ENCODE assay signal across 32 mouse cellular contexts in genomic region chr2:152629239-152629638, GRCm38 (mm10). TPM values are rescaled to one million over a fixed set of nuclear protein-coding genes. Genes with fewer than 3 reads are reported as not detected.
DNase-seq lines count a peak whose midpoint lies in the region; ATAC-seq lines count a peak whose summit lies in the region.
"Had no signal": no experiment of that assay in that cellular context is flagged by ENCODE, and none has a peak within 500 bp of the region (broad histone marks: within the 10 kb centered on the region; RNA-seq: fewer than 3 reads in every experiment).

No protein-coding gene starts in this region.

- H3K27me3 ChIP-seq in heart, embryonic 14.5 days (ENCODE audit: control insufficient read depth, insufficient read depth, low read length) = peaks cover 30% of the 10 kb centered on the region
- peaks cover 46% of the 10 kb centered on the region for H3K27me3 ChIP-seq in heart, embryonic 10.5 days (ENCODE audit: insufficient read depth, poor library complexity, severe bottlenecking)
- H3K27me3 ChIP-seq in kidney, embryonic 15.5 days = peaks cover 22% of the 10 kb centered on the region
- H3K27me3 ChIP-seq in stomach, embryonic 15.5 days (replicated peaks) = peaks cover 18% of the 10 kb centered on the region

- peak overlapping the region; percentile 79 for H3K4me2 ChIP-seq in heart, embryonic 14.5 days (ENCODE audit: low read length)
- peak overlapping the region; percentile 83 for H3K4me2 ChIP-seq in kidney, embryonic 15.5 days
- peak overlapping the region; percentile 63; the same call in 1 of the 2 replicates for H3K4me2 ChIP-seq in stomach, embryonic 15.5 days
- H3K4me2 ChIP-seq: embryonic facial prominence, embryonic 12.5 days; hindbrain, embryonic 13.5 days; liver, embryonic 12.5 days; midbrain, embryonic 13.5 days had no signal

- H3K4me1 ChIP-seq in heart, embryonic 14.5 days (ENCODE audit: control insufficient read depth in 2 of 2, insufficient read depth in 2 of 2, low read length in 2 of 2) = peaks cover 9 to 23% of the 10 kb centered on the region in 2 experiments
- H3K4me1 ChIP-seq in heart, embryonic 10.5 days = peaks cover 48% of the 10 kb centered on the region
- peaks cover 86% of the 10 kb centered on the region for H3K4me1 ChIP-seq in kidney, embryonic 15.5 days
- H3K4me1 ChIP-seq in stomach, embryonic 15.5 days = peaks cover 25% of the 10 kb centered on the region

- no peak for DNase-seq in heart, embryonic 10.5 days (ENCODE audit: low spot score)
- no peak for DNase-seq in kidney, adult 9 months
- peak; percentile 31 for DNase-seq in 3T3-L1 (ENCODE audit: low read depth, low spot score)
- no peak for DNase-seq in adrenal gland, postnatal 4 days (ENCODE audit: low spot score in 2 of 2)
- DNase-seq: adrenal gland, adult 2 months; cerebellum, adult 11-12 months; cerebellum, postnatal 25 days; forebrain, postnatal 0 days; gastrocnemius, postnatal 36 days; heart, postnatal 14 days; kidney, adult 11 months; lung, adult 2 months; lung, postnatal 36 days had no signal

- H3K36me3 ChIP-seq in heart, embryonic 14.5 days (ENCODE audit: control insufficient read depth, insufficient read depth, low read length) = 0 out of 2 replicates have a peak, but pooled peaks cover 4% of the 10 kb centered on the region
- no peaks in the 10 kb centered on the region for H3K36me3 ChIP-seq in heart, embryonic 10.5 days
- H3K36me3 ChIP-seq in kidney, embryonic 15.5 days = peaks cover 15% of the 10 kb centered on the region
- H3K36me3 ChIP-seq in stomach, embryonic 15.5 days = no peaks in the 10 kb centered on the region
- H3K36me3 ChIP-seq: embryonic facial prominence, embryonic 12.5 days; hindbrain, embryonic 13.5 days; limb, embryonic 10.5 days; liver, embryonic 12.5 days; midbrain, embryonic 13.5 days had no signal

- no peaks in the 10 kb centered on the region for H3K9me3 ChIP-seq in heart, embryonic 14.5 days (ENCODE audit: control insufficient read depth, low read length)
- no peaks in the 10 kb centered on the region for H3K9me3 ChIP-seq in heart, embryonic 10.5 days
- no peaks in the 10 kb centered on the region for H3K9me3 ChIP-seq in kidney, embryonic 15.5 days (replicated peaks)
- no peaks in the 10 kb centered on the region for H3K9me3 ChIP-seq in stomach, embryonic 15.5 days
- H3K9me3 ChIP-seq: embryonic facial prominence, embryonic 12.5 days; hindbrain, embryonic 13.5 days; limb, embryonic 10.5 days; liver, embryonic 12.5 days; midbrain, embryonic 13.5 days had no signal

- H3K4me3 ChIP-seq in heart, embryonic 14.5 days (ENCODE audit: control insufficient read depth in 1 of 2, insufficient read depth in 1 of 2, low read depth in 1 of 2, low read length in 2 of 2) = peak overlapping the region in 1 of 2 experiments; percentile 11; a peak in 1 of 4 replicates
- H3K4me3 ChIP-seq in heart, embryonic 10.5 days = no peak overlapping the region
- peak overlapping the region; percentile 67 for H3K4me3 ChIP-seq in kidney, embryonic 15.5 days (replicated peaks)
- H3K4me3 ChIP-seq in stomach, embryonic 15.5 days (replicated peaks) = no peak overlapping the region
- H3K4me3 ChIP-seq: embryonic facial prominence, embryonic 12.5 days; hindbrain, embryonic 13.5 days; limb, embryonic 10.5 days; liver, embryonic 12.5 days; megakaryocyte, embryonic 14.5 days; midbrain, embryonic 13.5 days had no signal

- H3K9ac ChIP-seq in heart, embryonic 14.5 days (ENCODE audit: low read length) = peak overlapping the region; percentile 44; the same call in 1 of the 2 replicates
- H3K9ac ChIP-seq in kidney, embryonic 15.5 days = no peak overlapping the region
- no peak overlapping the region for H3K9ac ChIP-seq in stomach, embryonic 15.5 days
- H3K9ac ChIP-seq: embryonic facial prominence, embryonic 12.5 days; forebrain, postnatal 0 days; hindbrain, embryonic 13.5 days; liver, embryonic 12.5 days; midbrain, embryonic 13.5 days had no signal

- no peak overlapping the region for H3K27ac ChIP-seq in heart, embryonic 14.5 days (replicated peaks in 1 of 2; ENCODE audit: control insufficient read depth in 1 of 2, insufficient read depth in 1 of 2, low read depth in 2 of 2, low read length in 2 of 2)
- no peak overlapping the region for H3K27ac ChIP-seq in heart, embryonic 10.5 days
- peak overlapping the region; percentile 84 for H3K27ac ChIP-seq in kidney, embryonic 15.5 days
- no peak overlapping the region for H3K27ac ChIP-seq in stomach, embryonic 15.5 days
- H3K27ac ChIP-seq: embryonic facial prominence, embryonic 12.5 days; hindbrain, embryonic 13.5 days; limb, embryonic 10.5 days; liver, embryonic 12.5 days; midbrain, embryonic 13.5 days had no signal

- 64% methylated on average over 3 of the region's 3 CpGs for WGBS in heart, embryonic 14.5 days
- WGBS in heart, embryonic 10.5 days = 65% methylated on average over 3 of the region's 3 CpGs
- WGBS in kidney, embryonic 15.5 days = 25% methylated on average over 3 of the region's 3 CpGs
- whole genome bisulfite sequencing in stomach, embryonic 15.5 days = 41% methylated on average over 3 of the region's 3 CpGs

- no peak for ATAC-seq in heart, embryonic 14.5 days (ENCODE audit: insufficient number of reproducible peaks, insufficient read depth, low FRiP score, low read depth)
- ATAC-seq in kidney, embryonic 15.5 days (replicated peaks; ENCODE audit: low FRiP score) = no peak
- no peak for ATAC-seq in stomach, embryonic 15.5 days (ENCODE audit: insufficient read depth, low FRiP score, low read depth)
- ATAC-seq: forebrain, postnatal 0 days; liver, embryonic 12.5 days; midbrain, embryonic 13.5 days had no signal

RNA-seq across cellular contexts. Expression of gene Rem1, which starts 2.5 kb away (rescaled TPM):
- polyA plus RNA-seq in heart, embryonic 14.5 days (2014; fragmentation: Nextera tagmentation; extraction: Ambion mirVana) = 13.0 and 13.2 TPM in 2 replicates
- polyA plus RNA-seq in heart, embryonic 10.5 days (2016; fragmentation: Nextera tagmentation; extraction: Ambion mirVana) = 4.9 and 5.1 TPM in 2 replicates
- polyA plus RNA-seq in kidney, embryonic 15.5 days (2015; fragmentation: Nextera tagmentation; extraction: Ambion mirVana) = 59.1 and 62.5 TPM in 2 replicates
- polyA plus RNA-seq in stomach, embryonic 15.5 days (2015; fragmentation: Nextera tagmentation; extraction: Ambion mirVana) = 19.1 and 22.7 TPM in 2 replicates
- 10 to 100 TPM; 11.5 to 17.9 TPM for total RNA-seq in adrenal gland, postnatal 4 days (2021)
- total RNA-seq: MEL; monocyte, adult 5-6 weeks had no signal

RNA-seq across cellular contexts. Expression of gene Defb25, which starts 6.4 kb away (rescaled TPM):
- 0.94 and 0.95 TPM in 2 replicates for polyA plus RNA-seq in heart, embryonic 14.5 days (2014; fragmentation: Nextera tagmentation; extraction: Ambion mirVana)
- 0.67 TPM in 1 of 2 replicates, not detected in the other for polyA plus RNA-seq in heart, embryonic 10.5 days (2016; fragmentation: Nextera tagmentation; extraction: Ambion mirVana)
- polyA plus RNA-seq in kidney, embryonic 15.5 days (2015; fragmentation: Nextera tagmentation; extraction: Ambion mirVana) = 23.2 and 25.2 TPM in 2 replicates
- 1.2 and 1.6 TPM in 2 replicates for polyA plus RNA-seq in stomach, embryonic 15.5 days (2015; fragmentation: Nextera tagmentation; extraction: Ambion mirVana)
- total RNA-seq in adrenal gland, postnatal 4 days (2021) = 1 to 10 TPM; 2.4 to 2.8 TPM
- total RNA-seq: adrenal gland, adult 2 months; forebrain, postnatal 0 days; gastrocnemius, postnatal 36 days; heart, postnatal 14 days; layer of hippocampus, adult 18-20 months; layer of hippocampus, postnatal 14 days; MEL; monocyte, adult 5-6 weeks had no signal
- polyA plus RNA-seq: embryonic facial prominence, embryonic 12.5 days; forebrain, embryonic 11.5 days; forebrain, postnatal 0 days; hindbrain, embryonic 13.5 days; limb, embryonic 10.5 days; midbrain, embryonic 13.5 days; neural tube, embryonic 11.5 days; small intestine, adult 2 months; testis, adult 2 months had no signal

RNA-seq across cellular contexts. Expression of gene Defb36, which starts 25.1 kb away (rescaled TPM):
- polyA plus RNA-seq in heart, embryonic 14.5 days (2014; fragmentation: Nextera tagmentation; extraction: Ambion mirVana) = not detected in 2 replicates
- polyA plus RNA-seq in heart, embryonic 10.5 days (2016; fragmentation: Nextera tagmentation; extraction: Ambion mirVana) = not detected in 2 replicates
- 0.67 and 0.88 TPM in 2 replicates for polyA plus RNA-seq in kidney, embryonic 15.5 days (2015; fragmentation: Nextera tagmentation; extraction: Ambion mirVana)
- not detected in 2 replicates for polyA plus RNA-seq in stomach, embryonic 15.5 days (2015; fragmentation: Nextera tagmentation; extraction: Ambion mirVana)
- 1 to 10 TPM; 2.0 to 2.3 TPM for total RNA-seq in adrenal gland, postnatal 4 days (2021)
- total RNA-seq: forebrain, postnatal 0 days; gastrocnemius, postnatal 36 days; heart, postnatal 14 days; layer of hippocampus, adult 18-20 months; layer of hippocampus, postnatal 14 days; MEL; monocyte, adult 5-6 weeks had no signal
- polyA plus RNA-seq: C2C12; embryonic facial prominence, embryonic 12.5 days; forebrain, embryonic 11.5 days; forebrain, postnatal 0 days; hindbrain, embryonic 13.5 days; limb, embryonic 10.5 days; liver, embryonic 12.5 days; lung, adult 2 months; midbrain, embryonic 13.5 days; neural tube, embryonic 11.5 days; small intestine, adult 2 months; urinary bladder, adult 2 months had no signal

RNA-seq across cellular contexts. Expression of gene Defb45, which starts 30.0 kb away (rescaled TPM):
- not detected in 2 replicates for polyA plus RNA-seq in heart, embryonic 14.5 days (2014; fragmentation: Nextera tagmentation; extraction: Ambion mirVana)
- not detected in 2 replicates for polyA plus RNA-seq in heart, embryonic 10.5 days (2016; fragmentation: Nextera tagmentation; extraction: Ambion mirVana)
- polyA plus RNA-seq in kidney, embryonic 15.5 days (2015; fragmentation: Nextera tagmentation; extraction: Ambion mirVana) = not detected in 2 replicates
- polyA plus RNA-seq in stomach, embryonic 15.5 days (2015; fragmentation: Nextera tagmentation; extraction: Ambion mirVana) = not detected in 2 replicates
- not detected for total RNA-seq in adrenal gland, postnatal 4 days (2021)
- total RNA-seq: adrenal gland, adult 2 months; forebrain, postnatal 0 days; gastrocnemius, postnatal 36 days; heart, postnatal 14 days; layer of hippocampus, adult 18-20 months; layer of hippocampus, postnatal 14 days; MEL; monocyte, adult 5-6 weeks had no signal
- polyA plus RNA-seq: adrenal gland, adult 2 months; C2C12; embryonic facial prominence, embryonic 12.5 days; forebrain, embryonic 11.5 days; forebrain, postnatal 0 days; hindbrain, embryonic 13.5 days; limb, embryonic 10.5 days; liver, embryonic 12.5 days; lung, adult 2 months; midbrain, embryonic 13.5 days; neural tube, embryonic 11.5 days; small intestine, adult 2 months had no signal

RNA-seq across cellular contexts. Expression of gene H13, which starts 40.0 kb away (rescaled TPM):
- polyA plus RNA-seq in heart, embryonic 14.5 days (2014; fragmentation: Nextera tagmentation; extraction: Ambion mirVana) = 70.6 and 74.6 TPM in 2 replicates
- 84.1 and 103 TPM in 2 replicates for polyA plus RNA-seq in heart, embryonic 10.5 days (2016; fragmentation: Nextera tagmentation; extraction: Ambion mirVana)
- polyA plus RNA-seq in kidney, embryonic 15.5 days (2015; fragmentation: Nextera tagmentation; extraction: Ambion mirVana) = 141 and 147 TPM in 2 replicates
- 122 and 135 TPM in 2 replicates for polyA plus RNA-seq in stomach, embryonic 15.5 days (2015; fragmentation: Nextera tagmentation; extraction: Ambion mirVana)
- total RNA-seq in adrenal gland, postnatal 4 days (2021) = 100 to 1,000 TPM; 138 to 140 TPM
